ENCODE assay signal across 21 mouse cellular contexts in genomic region chr6:128081293-128081692, GRCm38 (mm10).
DNase-seq lines count a peak whose midpoint lies in the region; ATAC-seq and TF ChIP-seq lines count a peak whose summit lies in the region.
"Had no signal": no experiment of that assay in that cellular context is flagged by ENCODE, and none has a peak within 500 bp of the region (broad histone marks: within the 10 kb centered on the region; RNA-seq: fewer than 3 reads in every experiment).

No protein-coding gene starts in this region.

- H3K4me1 ChIP-seq in limb, embryonic 15.5 days = peaks cover 62% of the 10 kb centered on the region
- H3K4me1 ChIP-seq: liver, embryonic 12.5 days had no signal

- WGBS in limb, embryonic 15.5 days = 67% methylated on average over 8 of the region's 8 CpGs

- no peak overlapping the region for H3K4me2 ChIP-seq in limb, embryonic 15.5 days
- H3K4me2 ChIP-seq: embryonic facial prominence, embryonic 12.5 days; liver, embryonic 12.5 days had no signal

- no peak overlapping the region for H3K9ac ChIP-seq in limb, embryonic 15.5 days
- H3K9ac ChIP-seq: embryonic facial prominence, embryonic 12.5 days; liver, embryonic 12.5 days had no signal

- peak; percentile 88 for ATAC-seq in cerebellum, adult (ENCODE audit: insufficient number of reproducible peaks, low FRiP score, low TSS enrichment)
- ATAC-seq in limb, embryonic 15.5 days (ENCODE audit: insufficient number of reproducible peaks, low FRiP score, low TSS enrichment, low read depth) = 0 out of 2 replicates have a peak, but pooled peaks have one; percentile 26
- no peak for ATAC-seq in erythroblast, adult 5-6 weeks (replicated peaks; ENCODE audit: low FRiP score, poor library complexity, severe bottlenecking)
- ATAC-seq: forebrain, embryonic 14.5 days; inflammation-experienced regulatory T-cells, adult 6 months; liver, embryonic 12.5 days had no signal

- intact Hi-C loops in gastrocnemius, adult 2 months (cut with DNase I) = no loop called here

- H3K27ac ChIP-seq in limb, embryonic 15.5 days = no peak overlapping the region
- no peak overlapping the region for H3K27ac ChIP-seq in gastrocnemius, adult 2 months
- H3K27ac ChIP-seq: embryonic facial prominence, embryonic 12.5 days; heart, adult 2 months; liver, embryonic 12.5 days had no signal

- 0 out of 2 replicates have a peak, but pooled peaks cover 3% of the 10 kb centered on the region for H3K36me3 ChIP-seq in limb, embryonic 15.5 days
- H3K36me3 ChIP-seq: liver, embryonic 12.5 days had no signal

- no peak for TF ChIP-seq CTCF in gastrocnemius, adult 2 months (IDR thresholded peaks at IDR 0.05)

- H3K27me3 ChIP-seq in limb, embryonic 15.5 days = no peaks in the 10 kb centered on the region
- H3K27me3 ChIP-seq: embryonic facial prominence, embryonic 12.5 days; liver, embryonic 12.5 days had no signal

- H3K4me3 ChIP-seq in limb, embryonic 15.5 days = no peak overlapping the region
- no peak overlapping the region for H3K4me3 ChIP-seq in gastrocnemius, adult 2 months
- H3K4me3 ChIP-seq: embryonic facial prominence, embryonic 12.5 days; heart, adult 2 months; liver, embryonic 12.5 days; megakaryocyte, embryonic 14.5 days had no signal

- no peak for DNase-seq in cerebellum, postnatal 4 days (ENCODE audit: low spot score in 2 of 2)
- DNase-seq in kidney, postnatal 10 days = peak; percentile 8
- DNase-seq in kidney, adult 8-10 months = no peak
- peak; percentile 99 for DNase-seq in cerebellum, adult 9-10 months
- DNase-seq in gastrocnemius, adult 2 months = no peak
- DNase-seq: adrenal gland, postnatal 10 days; gastrocnemius, postnatal 25 days; heart, adult 2 months; kidney, adult 9 months; kidney, postnatal 36 days; lung, adult 2 months; midbrain, embryonic 14.5 days; right cerebral cortex, postnatal 4 days had no signal

- H3K9me3 ChIP-seq in limb, embryonic 15.5 days = no peaks in the 10 kb centered on the region
- H3K9me3 ChIP-seq: embryonic facial prominence, embryonic 12.5 days; liver, embryonic 12.5 days; megakaryocyte, embryonic 14.5 days had no signal

Comparison
In these comparisons a context has a peak if more than half of its experiments do, and no peak if none do; other contexts are left out.
1. DNase-seq: peak in kidney, postnatal 10 days (single experiment) and cerebellum, adult 9-10 months (single experiment); none in cerebellum, postnatal 4 days (0 of 2), kidney, adult 8-10 months (0 of 2) and gastrocnemius, adult 2 months (single experiment).